Mouse (Mus musculus) heart, postnatal 36 days (tissue): ENCODE measurements around the gene Proser3. TPM values are rescaled to one million over a fixed set of nuclear protein-coding genes. Genes with fewer than 3 reads are reported as not detected.
A peak's percentile ranks its signal among the peaks of the same experiment; 100 is the strongest.

Experiments
- DNase-seq, 2 experiments: peaks; one replicate each; pipeline ENCODE4 v3.0.0; 2021 to 2022
- intact Hi-C: fragments of 180-260 bp; cut with DNase I; formaldehyde crosslinking; loops from one replicate; pipeline ENCODE4 v1.15.1; 2025
- total RNA-seq, 2 experiments: library from RNA; stranded (reverse); gene quantifications; 2 replicates each; pipeline ENCODE4 v1.2.3; 2021

Proser3 gene
- total RNA-seq, 2 experiments from 2014 or later, result 3.3 to 5.4 TPM

- DNase-seq, result no peak
- intact Hi-C loops, result loop anchor here (5.0 kb wide), 3 partner anchors 33 to 387 kb away; partner anchors contain the start of genes Fam187b, Hspb6, Lsr and Proser3
These were observed 33.1 kb upstream of the Proser3 start for GRCm38 (mm10) chr7:30585170-30585569.

- intact Hi-C loops, result no loop called here
- no peak for DNase-seq
These were observed 32.2 kb upstream of the Proser3 start for GRCm38 (mm10) chr7:30584339-30584738.

GRCm38 (mm10) chr7:30581547-30581946 lies 29.4 kb upstream of the Proser3 start:
- DNase-seq, result no peak
- intact Hi-C loops, result no loop called here

- intact Hi-C loops, result no loop called here
- no peak for DNase-seq
These were observed 27.9 kb upstream of the Proser3 start for GRCm38 (mm10) chr7:30579950-30580349.

- DNase-seq, result peak in 1 of 2 experiments; percentile 53
- intact Hi-C loops, result no loop called here
These were observed 20.9 kb upstream of the Proser3 start for GRCm38 (mm10) chr7:30572969-30573368.

GRCm38 (mm10) chr7:30572389-30572788 lies 20.3 kb upstream of the Proser3 start:
- intact Hi-C loops, result no loop called here
- DNase-seq, result no peak

- intact Hi-C loops, result no loop called here
- DNase-seq, result no peak
These were observed 15.5 kb upstream of the Proser3 start for GRCm38 (mm10) chr7:30567555-30567954.

GRCm38 (mm10) chr7:30566033-30566432 lies 13.9 kb upstream of the Proser3 start:
- DNase-seq, result no peak
- intact Hi-C loops, result no loop called here

- no peak for DNase-seq
- intact Hi-C loops, result loop anchor here (1.0 kb wide), 1 partner anchor 22 kb away; no protein-coding TSS in a partner anchor
These were observed 13.0 kb upstream of the Proser3 start, which contains the start of gene Igflr1 for GRCm38 (mm10) chr7:30564970-30565571. Gene Igflr1, plus strand, starts transcription at chr7:30565427.

- intact Hi-C loops, result loop anchor here (1.0 kb wide), 1 partner anchor 23 kb away; no protein-coding TSS in a partner anchor
- DNase-seq, result no peak
These were observed 11.8 kb upstream of the Proser3 start for GRCm38 (mm10) chr7:30563906-30564280.

GRCm38 (mm10) chr7:30563117-30563905 lies 11.2 kb upstream of the Proser3 start, which contains the start of the genes U2af1l4, Gm49396 and Psenen:
Gene U2af1l4, plus strand, starts transcription at chr7:30563301.
Gene Gm49396, plus strand, starts transcription at chr7:30563344.
Gene Psenen, minus strand, starts transcription at chr7:30563627.
- intact Hi-C loops, result no loop called here
- DNase-seq, result peak; percentile 91 to 94

- peak in 1 of 2 experiments; percentile 27 for DNase-seq
- intact Hi-C loops, result no loop called here
These were observed 10.5 kb upstream of the Proser3 start for GRCm38 (mm10) chr7:30562526-30563116.

GRCm38 (mm10) chr7:30560296-30560695 lies 8.2 kb upstream of the Proser3 start:
- DNase-seq, result no peak
- intact Hi-C loops, result no loop called here

- intact Hi-C loops, result no loop called here
- DNase-seq, result peak; percentile 90 to 91
These were observed 7.4 kb upstream of the Proser3 start, which contains the start of gene Lin37 for GRCm38 (mm10) chr7:30559443-30559954. Gene Lin37, minus strand, starts transcription at chr7:30559838.

- intact Hi-C loops, result no loop called here
- no peak for DNase-seq
These were observed 6.8 kb upstream of the Proser3 start for GRCm38 (mm10) chr7:30558656-30559442.

- intact Hi-C loops, result no loop called here
- no peak for DNase-seq
These were observed 5.9 kb upstream of the Proser3 start for GRCm38 (mm10) chr7:30557901-30558514.

GRCm38 (mm10) chr7:30556894-30557536 lies 4.9 kb upstream of the Proser3 start:
- intact Hi-C loops, result no loop called here
- DNase-seq, result no peak

GRCm38 (mm10) chr7:30553810-30554584 lies 1.9 kb upstream of the Proser3 start:
- no peak for DNase-seq
- intact Hi-C loops, result loop anchor here (5.0 kb wide), 2 partner anchors 33 to 1037 kb away; partner anchors contain the start of genes Kmt2b and Sipa1l3
